In genomic region chr11:72771461-72771860, GRCm38 (mm10) we compare ENCODE assay signal across 27 mouse cellular contexts. TPM values are rescaled to one million over a fixed set of nuclear protein-coding genes. Genes with fewer than 3 reads are reported as not detected.
DNase-seq lines count a peak whose midpoint lies in the region; ATAC-seq lines count a peak whose summit lies in the region.
"Had no signal": no experiment of that assay in that cellular context is flagged by ENCODE, and none has a peak within 500 bp of the region (broad histone marks: within the 10 kb centered on the region; RNA-seq: fewer than 3 reads in every experiment).

No protein-coding gene starts in this region.

- WGBS in intestine, embryonic 16.5 days, result 60% methylated on average over 4 of the region's 4 CpGs
- 58% methylated on average over 4 of the region's 4 CpGs for WGBS in intestine, embryonic 15.5 days
- 69% methylated on average over 4 of the region's 4 CpGs for WGBS in kidney, embryonic 14.5 days

- H3K27me3 ChIP-seq in intestine, embryonic 16.5 days (replicated peaks; ENCODE audit: control insufficient read depth, insufficient read depth, low read length), result no peaks in the 10 kb centered on the region
- H3K27me3 ChIP-seq in intestine, embryonic 15.5 days (replicated peaks), result no peaks in the 10 kb centered on the region
- no peaks in the 10 kb centered on the region for H3K27me3 ChIP-seq in kidney, embryonic 14.5 days (ENCODE audit: control insufficient read depth, insufficient read depth, low read length)
- H3K27me3 ChIP-seq: forebrain, embryonic 13.5 days; heart, embryonic 15.5 days; limb, embryonic 12.5 days; liver, embryonic 15.5 days; midbrain, embryonic 15.5 days; neural tube, embryonic 12.5 days; Patski had no signal

- H3K9me3 ChIP-seq in intestine, embryonic 16.5 days (ENCODE audit: control insufficient read depth, low read length), result no peaks in the 10 kb centered on the region
- H3K9me3 ChIP-seq in intestine, embryonic 15.5 days, result no peaks in the 10 kb centered on the region
- no peaks in the 10 kb centered on the region for H3K9me3 ChIP-seq in kidney, embryonic 14.5 days (ENCODE audit: control insufficient read depth, low read length)
- H3K9me3 ChIP-seq: forebrain, embryonic 13.5 days; heart, embryonic 10.5 days; heart, embryonic 15.5 days; limb, embryonic 12.5 days; liver, embryonic 15.5 days; midbrain, embryonic 10.5 days; midbrain, embryonic 15.5 days; neural tube, embryonic 12.5 days had no signal

- no peak overlapping the region for H3K27ac ChIP-seq in intestine, embryonic 16.5 days (ENCODE audit: low read length)
- no peak overlapping the region for H3K27ac ChIP-seq in intestine, embryonic 15.5 days
- H3K27ac ChIP-seq in kidney, embryonic 14.5 days (ENCODE audit: low read depth, low read length), result no peak overlapping the region
- H3K27ac ChIP-seq: forebrain, embryonic 13.5 days; heart, embryonic 10.5 days; heart, embryonic 15.5 days; hindbrain, postnatal 0 days; limb, embryonic 12.5 days; liver, embryonic 15.5 days; midbrain, embryonic 10.5 days; midbrain, embryonic 15.5 days; neural tube, embryonic 12.5 days had no signal

- H3K4me2 ChIP-seq in intestine, embryonic 16.5 days (ENCODE audit: low read depth, low read length), result no peak overlapping the region
- no peak overlapping the region for H3K4me2 ChIP-seq in intestine, embryonic 15.5 days (replicated peaks)
- H3K4me2 ChIP-seq in kidney, embryonic 14.5 days (replicated peaks; ENCODE audit: low read depth, low read length), result no peak overlapping the region
- H3K4me2 ChIP-seq: forebrain, embryonic 13.5 days; heart, embryonic 15.5 days; limb, embryonic 12.5 days; liver, embryonic 15.5 days; midbrain, embryonic 15.5 days; neural tube, embryonic 12.5 days had no signal

- 0 out of 2 replicates have a peak, but pooled peaks cover 5% of the 10 kb centered on the region for H3K4me1 ChIP-seq in intestine, embryonic 16.5 days (ENCODE audit: control insufficient read depth, insufficient read depth, low read length)
- H3K4me1 ChIP-seq in intestine, embryonic 15.5 days (replicated peaks), result 0 out of 2 replicates have a peak, but pooled peaks cover 4% of the 10 kb centered on the region
- no peaks in the 10 kb centered on the region for H3K4me1 ChIP-seq in kidney, embryonic 14.5 days (ENCODE audit: control insufficient read depth, insufficient read depth, low read length)
- H3K4me1 ChIP-seq: forebrain, embryonic 13.5 days; heart, embryonic 10.5 days; heart, embryonic 15.5 days; limb, embryonic 12.5 days; liver, embryonic 15.5 days; midbrain, embryonic 15.5 days; neural tube, embryonic 12.5 days had no signal

- H3K4me3 ChIP-seq in intestine, embryonic 16.5 days (ENCODE audit: low read length), result no peak overlapping the region
- H3K4me3 ChIP-seq in intestine, embryonic 15.5 days (replicated peaks), result no peak overlapping the region
- H3K4me3 ChIP-seq in kidney, embryonic 14.5 days (ENCODE audit: low read length), result no peak overlapping the region
- H3K4me3 ChIP-seq: forebrain, embryonic 13.5 days; heart, embryonic 10.5 days; heart, embryonic 15.5 days; limb, embryonic 12.5 days; liver, embryonic 15.5 days; midbrain, embryonic 10.5 days; midbrain, embryonic 15.5 days; neural tube, embryonic 12.5 days had no signal

- DNase-seq in 3T3-L1 (ENCODE audit: low read depth, low spot score) (peak; percentile 32), MN1 (ENCODE audit: low spot score) (peak; percentile 19)
- DNase-seq in lung, postnatal 25 days (ENCODE audit: low spot score), result peak; percentile 4
- no peak for DNase-seq in spleen, postnatal 10 days (ENCODE audit: low spot score in 2 of 2)
- DNase-seq in testis, postnatal 10 days (ENCODE audit: low spot score), result no peak
- DNase-seq: adrenal gland, postnatal 10 days; cerebellum, adult 11 months; cerebellum, adult 9-10 months; cerebellum, postnatal 36 days; gastrocnemius, postnatal 25 days; heart, adult 11 months; kidney, adult 9 months; kidney, postnatal 14 days; thymus, postnatal 25 days had no signal

- peaks cover 8% of the 10 kb centered on the region; the same call in 1 of the 2 replicates for H3K36me3 ChIP-seq in intestine, embryonic 16.5 days (ENCODE audit: control insufficient read depth, insufficient read depth, low read length)
- H3K36me3 ChIP-seq in intestine, embryonic 15.5 days, result no peaks in the 10 kb centered on the region
- H3K36me3 ChIP-seq in kidney, embryonic 14.5 days (ENCODE audit: control insufficient read depth, insufficient read depth, low read length), result peaks cover 30% of the 10 kb centered on the region; the same call in 1 of the 2 replicates

- peak; percentile 18; the same call in 1 of the 2 replicates for ATAC-seq in intestine, embryonic 16.5 days
- no peak; the same call in 1 of the 2 replicates for ATAC-seq in intestine, embryonic 15.5 days
- no peak for ATAC-seq in kidney, embryonic 14.5 days (ENCODE audit: low FRiP score, low TSS enrichment)
- ATAC-seq: forebrain, embryonic 13.5 days; hindbrain, postnatal 0 days; midbrain, embryonic 15.5 days; Patski had no signal

- H3K9ac ChIP-seq in intestine, embryonic 16.5 days (ENCODE audit: low read depth, low read length), result no peak overlapping the region
- no peak overlapping the region for H3K9ac ChIP-seq in intestine, embryonic 15.5 days
- H3K9ac ChIP-seq in kidney, embryonic 14.5 days (ENCODE audit: low read depth, low read length), result no peak overlapping the region
- H3K9ac ChIP-seq: forebrain, embryonic 13.5 days; heart, embryonic 15.5 days; limb, embryonic 12.5 days; liver, embryonic 15.5 days; midbrain, embryonic 15.5 days; neural tube, embryonic 12.5 days had no signal

RNA-seq across cellular contexts. Expression of gene Cyb5d2, which starts 24.5 kb away (rescaled TPM):
- 4.8 and 5.1 TPM in 2 replicates for polyA plus RNA-seq in intestine, embryonic 16.5 days (2015; fragmentation: Nextera tagmentation; extraction: Ambion mirVana)
- 4.1 and 4.8 TPM in 2 replicates for polyA plus RNA-seq in intestine, embryonic 15.5 days (2015; fragmentation: Nextera tagmentation; extraction: Ambion mirVana)
- polyA plus RNA-seq in kidney, embryonic 14.5 days (2014; fragmentation: Nextera tagmentation; extraction: Ambion mirVana), result 4.4 and 5.5 TPM in 2 replicates

RNA-seq across cellular contexts. Expression of gene Zzef1, which starts 24.6 kb away (rescaled TPM):
- polyA plus RNA-seq in intestine, embryonic 16.5 days (2015; fragmentation: Nextera tagmentation; extraction: Ambion mirVana), result 11.3 and 13.7 TPM in 2 replicates
- 10.5 and 12.6 TPM in 2 replicates for polyA plus RNA-seq in intestine, embryonic 15.5 days (2015; fragmentation: Nextera tagmentation; extraction: Ambion mirVana)
- 9.7 and 10.5 TPM in 2 replicates for polyA plus RNA-seq in kidney, embryonic 14.5 days (2014; fragmentation: Nextera tagmentation; extraction: Ambion mirVana)

Comparison
In these comparisons a context has a peak if more than half of its experiments do, and no peak if none do; other contexts are left out.
1. DNase-seq: peak in 3T3-L1 (single experiment), MN1 (single experiment) and lung, postnatal 25 days (single experiment); none in spleen, postnatal 10 days (0 of 2) and testis, postnatal 10 days (single experiment).